Mouse (Mus musculus): ENCODE measurements around the gene Atp6v0a2. TPM values are rescaled to one million over a fixed set of nuclear protein-coding genes. Genes with fewer than 3 reads are reported as not detected.
A peak's percentile ranks its signal among the peaks of the same experiment; 100 is the strongest.
"Not testable (repeated sequence)": the region's sequence is repeated elsewhere in the genome, so short reads cannot be mapped to it uniquely, and the experiment has no call there.

The Atp6v0a2 gene
- 13.1 and 14.3 TPM in 2 replicates for polyA plus RNA-seq (2015; fragmentation: Nextera tagmentation; extraction: Ambion mirVana)

DNA sequence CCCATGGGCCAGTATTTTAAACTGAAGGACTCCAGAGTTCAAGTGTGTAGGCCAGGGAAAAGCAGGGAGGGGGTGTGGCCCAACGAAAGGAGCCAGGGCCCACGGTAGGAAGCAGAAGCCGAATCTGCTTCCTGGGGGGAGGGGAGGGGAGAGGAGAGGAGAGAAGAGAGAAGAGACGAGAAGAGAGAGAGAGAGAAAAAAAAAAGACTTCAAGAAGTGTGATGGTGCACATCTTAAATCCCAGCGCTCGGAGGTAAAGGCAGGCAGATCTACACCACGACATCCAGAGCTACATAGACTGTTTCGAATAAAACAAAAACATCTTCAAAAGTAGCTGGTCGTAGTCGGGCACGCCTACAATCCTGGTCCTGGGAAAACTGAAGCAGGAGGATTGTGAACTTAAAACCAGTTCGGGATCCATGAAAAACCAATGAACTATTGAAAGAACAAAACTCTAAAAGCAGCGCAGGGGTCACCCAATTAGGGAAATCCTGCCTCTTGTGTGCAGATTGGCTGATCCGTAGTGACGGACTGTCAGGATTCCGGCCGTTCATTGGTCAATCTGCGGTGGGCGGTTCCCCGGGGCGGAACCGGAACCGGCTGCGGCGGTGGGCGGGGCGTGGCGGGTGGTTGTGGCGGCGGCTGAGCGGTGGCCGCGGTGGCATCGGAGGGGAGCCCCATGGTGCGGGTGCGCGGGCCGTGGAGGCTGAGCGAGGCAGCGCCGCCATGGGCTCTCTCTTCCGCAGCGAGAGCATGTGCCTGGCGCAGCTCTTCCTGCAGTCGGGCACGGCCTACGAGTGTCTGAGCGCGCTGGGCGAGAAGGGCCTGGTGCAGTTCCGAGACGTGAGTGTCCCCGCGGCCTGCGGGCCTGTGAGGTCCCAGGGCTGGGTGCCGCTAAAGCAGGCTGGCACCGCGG lies at the start of gene Atp6v0a2:
Gene Atp6v0a2 (plus strand): TSS at position 129 of the 916 bp plus-strand sequence.
- Histone ChIP-seq H3K4me1 (replicated peaks) (peaks cover 27% of the 10 kb centered on the region), H3K36me3 (replicated peaks) (peaks cover 3% of the 10 kb centered on the region; the same call in 1 of the 2 replicates), H3K27me3 (no peaks in the 10 kb centered on the region), H3K4me2 (peak within 1 kb of the TSS; percentile 96), H3K4me3 (replicated peaks) (peak within 1 kb of the TSS; percentile 94), H3K9ac (peak within 1 kb of the TSS; percentile 87), H3K9me3 (replicated peaks) (no peaks in the 10 kb centered on the region), H3K27ac (replicated peaks) (peak within 1 kb of the TSS; percentile 77)
- peak; percentile 92 for ATAC-seq (ENCODE audit: insufficient read depth)
- under 1% methylated on average over 58 of the region's 58 CpGs for WGBS (ENCODE audit: insufficient replicate concordance)

DNA sequence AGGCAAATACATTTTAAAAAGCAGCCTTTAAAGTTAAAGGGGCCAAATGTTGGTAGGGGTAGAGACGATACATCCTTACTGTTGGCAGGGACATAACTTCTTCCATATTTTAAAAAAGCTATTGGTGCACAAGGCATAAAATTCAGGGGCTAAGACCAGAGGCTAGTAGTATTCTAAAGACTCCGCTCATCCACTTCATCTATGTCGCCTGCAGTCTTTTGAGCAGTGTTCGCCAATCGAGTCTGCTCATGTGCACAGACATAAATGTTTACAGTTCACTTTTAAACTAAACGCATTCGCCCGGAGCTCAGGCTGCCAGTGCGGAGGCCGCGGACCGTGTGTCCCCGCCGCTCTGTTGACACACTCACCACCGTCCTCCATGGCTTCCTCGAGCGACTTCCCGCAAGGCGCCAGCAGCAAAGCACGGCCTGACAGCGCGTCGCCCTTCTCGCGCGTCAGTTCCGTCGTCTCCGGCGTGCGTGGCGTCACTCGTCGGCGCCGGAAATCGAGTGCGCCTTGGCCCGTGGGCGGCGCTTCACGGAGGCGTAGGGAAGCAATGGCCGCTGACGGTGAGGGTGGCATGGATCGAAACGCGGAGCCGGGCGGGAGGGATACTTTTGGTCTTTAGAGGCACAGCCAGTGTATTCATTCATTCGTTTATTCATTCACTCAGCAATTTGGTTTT lies 49.6 kb upstream of the Atp6v0a2 start, which contains the start of the genes Eif2b1 and Gtf2h3:
Gene Eif2b1 (minus strand): TSS at position 499 of the 685 bp plus-strand sequence.
Gene Gtf2h3 (plus strand): TSS at position 508 of the 685 bp plus-strand sequence.
- WGBS (ENCODE audit: insufficient replicate concordance): 1% methylated on average over 51 of the region's 51 CpGs
- Histone ChIP-seq H3K4me3 (replicated peaks) (peak within 1 kb of the TSS; percentile 73), H3K36me3 (replicated peaks) (peaks cover 42% of the 10 kb centered on the region), H3K27ac (replicated peaks) (peak within 1 kb of the TSS; percentile 36; the same call in 1 of the 2 replicates), H3K9ac (peak within 1 kb of the TSS; percentile 62), H3K27me3 (no peaks in the 10 kb centered on the region), H3K9me3 (replicated peaks) (no peaks in the 10 kb centered on the region), H3K4me1 (replicated peaks) (peaks cover 31% of the 10 kb centered on the region), H3K4me2 (peak within 1 kb of the TSS; percentile 76)
- peak; percentile 87 for ATAC-seq (ENCODE audit: insufficient read depth)

DNA sequence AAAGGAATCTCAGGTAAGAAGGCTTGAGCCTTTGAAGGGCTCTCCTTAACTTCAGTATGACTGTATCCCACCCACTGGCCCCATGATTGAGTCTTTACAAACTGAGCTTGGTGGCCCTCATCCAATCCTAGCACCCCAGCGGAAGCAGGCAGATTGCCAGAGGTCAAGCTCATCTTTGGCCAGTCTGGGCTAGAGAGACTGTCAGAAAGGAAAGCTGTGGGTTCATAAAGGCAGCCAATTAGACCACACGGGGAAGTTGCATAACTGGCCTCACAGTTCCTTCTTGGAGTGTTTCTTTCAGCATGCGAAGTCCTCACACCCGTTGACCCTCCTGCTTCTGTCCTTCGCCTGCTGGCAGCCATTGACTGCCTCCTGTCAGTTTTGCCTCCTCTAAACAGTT lies 45.9 kb upstream of the Atp6v0a2 start:
- H3K27ac ChIP-seq (replicated peaks): no peak overlapping the region
- H3K4me1 ChIP-seq (replicated peaks): peaks cover 28% of the 10 kb centered on the region
- peaks cover 30% of the 10 kb centered on the region for H3K36me3 ChIP-seq (replicated peaks)
- H3K4me2 ChIP-seq: no peak overlapping the region
- no peak overlapping the region for H3K9ac ChIP-seq
- H3K27me3 ChIP-seq: no peaks in the 10 kb centered on the region
- WGBS (ENCODE audit: insufficient replicate concordance): 45% methylated on average over 5 of the region's 5 CpGs
- ATAC-seq (ENCODE audit: insufficient read depth): no peak
- H3K4me3 ChIP-seq (replicated peaks): no peak overlapping the region
- no peaks in the 10 kb centered on the region for H3K9me3 ChIP-seq (replicated peaks)

DNA sequence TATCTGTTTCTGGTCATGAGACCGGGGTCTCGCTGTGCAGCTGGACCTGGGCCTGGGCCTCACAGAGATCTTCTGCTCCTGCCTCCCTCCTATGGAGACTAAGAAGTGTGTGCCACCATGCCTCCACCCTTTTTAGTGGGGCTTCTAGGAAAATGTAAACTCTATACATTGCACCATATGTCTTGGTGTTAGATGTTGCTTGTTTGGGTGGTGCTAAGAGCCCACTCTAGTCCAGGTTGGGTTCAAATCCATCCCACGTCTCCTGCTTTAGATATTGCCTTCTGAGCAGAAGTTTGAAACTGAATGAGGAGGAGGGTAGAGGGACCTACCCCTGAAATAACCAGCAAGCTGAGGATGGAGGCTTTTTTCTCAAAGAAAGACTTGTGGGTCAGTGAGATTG lies 35.6 kb upstream of the Atp6v0a2 start:
- no peaks in the 10 kb centered on the region for H3K9me3 ChIP-seq (replicated peaks)
- H3K4me3 ChIP-seq (replicated peaks): no peak overlapping the region
- no peak overlapping the region for H3K9ac ChIP-seq
- H3K27ac ChIP-seq (replicated peaks): no peak overlapping the region
- no peak overlapping the region for H3K4me2 ChIP-seq
- H3K36me3 ChIP-seq (replicated peaks): peaks cover 32% of the 10 kb centered on the region
- H3K27me3 ChIP-seq: no peaks in the 10 kb centered on the region
- no peaks in the 10 kb centered on the region for H3K4me1 ChIP-seq (replicated peaks)
- WGBS (ENCODE audit: insufficient replicate concordance): 79% methylated on average over 3 of the region's 3 CpGs
- ATAC-seq (ENCODE audit: insufficient read depth): no peak

DNA sequence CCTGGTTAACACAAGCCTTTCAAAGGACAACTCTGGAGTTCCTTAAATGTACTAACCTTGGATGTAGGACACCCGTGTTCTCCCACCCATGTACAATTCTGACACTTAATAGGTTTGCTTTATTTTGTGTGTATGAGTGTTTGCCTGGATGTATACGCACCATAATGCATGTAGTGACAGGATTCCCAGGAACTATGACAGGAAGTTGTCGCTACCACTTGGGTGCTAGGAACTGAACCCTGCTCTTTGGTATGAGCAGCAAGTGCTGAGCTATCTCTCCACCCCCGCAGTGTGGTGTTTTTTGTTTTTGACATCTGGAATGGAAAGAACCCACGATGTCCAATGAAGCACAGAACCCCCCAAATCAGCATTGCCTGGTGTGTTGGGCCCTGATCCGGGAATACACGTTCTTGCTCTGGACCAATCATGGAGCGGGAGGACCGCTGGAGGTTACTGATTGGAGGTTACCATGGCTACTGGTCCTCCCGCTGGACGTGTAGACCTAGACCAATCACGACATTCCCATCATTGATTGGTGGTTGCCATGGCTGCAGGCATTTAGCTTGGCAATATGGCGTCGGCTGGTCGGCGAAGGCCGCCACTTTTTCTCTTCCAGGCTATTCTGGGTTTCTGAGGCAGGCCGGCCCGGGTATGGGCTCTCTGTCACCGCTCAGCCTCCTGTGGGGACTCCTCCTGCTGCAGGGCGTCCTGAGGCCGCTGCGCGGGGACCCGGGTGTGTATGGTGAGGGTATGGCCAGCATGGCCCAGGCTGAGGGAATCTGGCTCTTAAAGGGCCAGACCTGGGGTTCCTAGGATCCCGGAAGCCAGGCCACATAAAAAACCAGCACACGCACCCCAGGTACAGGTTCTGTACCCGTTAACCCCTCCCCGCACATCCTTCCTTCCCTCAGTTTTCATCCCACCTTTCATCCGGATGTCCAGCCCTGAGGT lies 29.9 kb upstream of the Atp6v0a2 start:
- peak overlapping the region; percentile 78 for H3K4me2 ChIP-seq
- 11% methylated on average over 30 of the region's 30 CpGs for WGBS (ENCODE audit: insufficient replicate concordance)
- H3K4me1 ChIP-seq (replicated peaks): peaks cover 12% of the 10 kb centered on the region
- peaks cover 12% of the 10 kb centered on the region for H3K36me3 ChIP-seq (replicated peaks)
- peak overlapping the region; percentile 37 for H3K9ac ChIP-seq
- no peaks in the 10 kb centered on the region for H3K9me3 ChIP-seq (replicated peaks)
- ATAC-seq (ENCODE audit: insufficient read depth): peak; percentile 86
- H3K4me3 ChIP-seq (replicated peaks): peak overlapping the region; percentile 61
- no peaks in the 10 kb centered on the region for H3K27me3 ChIP-seq
- no peak overlapping the region for H3K27ac ChIP-seq (replicated peaks)

DNA sequence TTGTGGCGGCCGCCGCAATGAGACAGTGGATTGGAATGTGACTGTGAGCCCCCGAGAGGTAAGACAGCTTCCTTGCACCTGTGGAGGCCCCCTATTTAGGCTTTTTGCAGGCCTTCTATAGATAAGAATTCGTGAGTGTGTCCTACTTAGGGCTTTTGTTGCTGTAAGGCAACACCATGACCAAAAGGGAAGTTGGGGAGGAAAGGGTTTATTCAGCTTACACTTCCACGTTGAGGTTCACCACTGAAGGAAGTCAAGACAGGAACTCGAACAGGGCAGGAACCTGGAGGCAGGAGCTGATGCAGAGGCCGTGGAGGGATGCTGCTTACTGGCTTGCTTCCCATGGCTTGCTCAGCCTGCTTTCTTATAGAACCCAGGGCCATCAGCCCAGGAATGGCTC lies 28.6 kb upstream of the Atp6v0a2 start:
- H3K4me1 ChIP-seq (replicated peaks): peaks cover 12% of the 10 kb centered on the region
- not testable (repeated sequence) for H3K36me3 ChIP-seq (replicated peaks); H3K27me3 ChIP-seq; ATAC-seq (ENCODE audit: insufficient read depth); H3K4me3 ChIP-seq (replicated peaks); H3K9ac ChIP-seq; H3K27ac ChIP-seq (replicated peaks); H3K4me2 ChIP-seq; H3K9me3 ChIP-seq (replicated peaks)
- 27% methylated on average over 8 of the region's 8 CpGs for whole genome bisulfite sequencing (ENCODE audit: insufficient replicate concordance)

DNA sequence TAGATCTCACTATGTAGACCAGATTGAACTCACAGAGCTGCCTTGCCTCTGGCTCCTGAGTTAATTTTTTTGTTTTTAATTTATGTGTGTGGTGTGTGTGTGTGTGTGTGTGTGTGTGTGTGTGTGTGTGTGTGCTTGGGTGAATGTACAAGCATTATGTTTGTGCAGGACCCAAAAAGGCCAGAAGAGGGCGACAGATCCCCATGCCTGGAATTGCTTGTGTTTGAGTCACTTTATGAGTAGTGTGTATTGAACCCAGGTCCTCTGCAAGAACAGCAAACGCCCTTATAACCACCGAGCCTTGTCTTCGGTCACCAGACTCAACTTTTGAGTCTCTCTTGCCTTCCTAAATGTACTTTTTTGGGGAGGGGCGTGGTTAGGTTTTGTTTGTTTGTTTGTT lies 26.0 kb upstream of the Atp6v0a2 start:
- no peak for ATAC-seq (ENCODE audit: insufficient read depth)
- WGBS (ENCODE audit: insufficient replicate concordance): 40% methylated on average over 5 of the region's 5 CpGs

DNA sequence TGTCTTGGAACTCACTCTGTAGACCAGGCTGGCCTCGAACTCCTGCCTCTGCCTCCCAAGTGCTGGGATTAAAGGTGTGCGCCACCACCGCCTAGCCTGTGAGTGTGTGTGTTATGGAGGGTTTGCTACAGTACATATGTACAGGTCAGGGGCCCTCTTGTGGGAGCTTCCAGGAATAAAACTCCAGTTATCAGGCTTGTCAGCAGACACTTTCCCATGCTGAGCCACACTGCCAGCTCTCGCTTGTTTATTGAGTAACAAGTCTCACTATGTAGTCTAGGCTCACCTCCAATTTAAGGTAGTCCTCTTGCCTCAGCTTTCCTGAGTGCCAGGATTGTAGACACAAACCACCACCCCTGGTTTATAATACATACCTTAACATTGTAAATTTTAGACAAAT lies 24.1 kb upstream of the Atp6v0a2 start:
- 56% methylated on average over 4 of the region's 4 CpGs for whole genome bisulfite sequencing (ENCODE audit: insufficient replicate concordance)
- ATAC-seq (ENCODE audit: insufficient read depth): no peak
- Histone ChIP-seq H3K4me1 (replicated peaks) (0 out of 2 replicates have a peak, but pooled peaks cover 4% of the 10 kb centered on the region), H3K36me3 (replicated peaks) (no peaks in the 10 kb centered on the region), H3K27ac (replicated peaks) (peak overlapping the region; percentile 45; the same call in 1 of the 2 replicates), H3K4me2 (no peak overlapping the region), H3K9me3 (replicated peaks) (no peaks in the 10 kb centered on the region), H3K4me3 (replicated peaks) (no peak overlapping the region), H3K9ac (no peak overlapping the region), H3K27me3 (0 out of 2 replicates have a peak, but pooled peaks cover 4% of the 10 kb centered on the region)

More for the DNA sequence above, 26.0 kb upstream of the Atp6v0a2 start:
- Histone ChIP-seq H3K4me3 (replicated peaks) (no peak overlapping the region), H3K9me3 (replicated peaks) (no peaks in the 10 kb centered on the region), H3K27me3 (no peaks in the 10 kb centered on the region), H3K4me1 (replicated peaks) (peaks cover 16% of the 10 kb centered on the region), H3K27ac (replicated peaks) (no peak overlapping the region), H3K9ac (no peak overlapping the region), H3K36me3 (replicated peaks) (no peaks in the 10 kb centered on the region), H3K4me2 (no peak overlapping the region)

DNA sequence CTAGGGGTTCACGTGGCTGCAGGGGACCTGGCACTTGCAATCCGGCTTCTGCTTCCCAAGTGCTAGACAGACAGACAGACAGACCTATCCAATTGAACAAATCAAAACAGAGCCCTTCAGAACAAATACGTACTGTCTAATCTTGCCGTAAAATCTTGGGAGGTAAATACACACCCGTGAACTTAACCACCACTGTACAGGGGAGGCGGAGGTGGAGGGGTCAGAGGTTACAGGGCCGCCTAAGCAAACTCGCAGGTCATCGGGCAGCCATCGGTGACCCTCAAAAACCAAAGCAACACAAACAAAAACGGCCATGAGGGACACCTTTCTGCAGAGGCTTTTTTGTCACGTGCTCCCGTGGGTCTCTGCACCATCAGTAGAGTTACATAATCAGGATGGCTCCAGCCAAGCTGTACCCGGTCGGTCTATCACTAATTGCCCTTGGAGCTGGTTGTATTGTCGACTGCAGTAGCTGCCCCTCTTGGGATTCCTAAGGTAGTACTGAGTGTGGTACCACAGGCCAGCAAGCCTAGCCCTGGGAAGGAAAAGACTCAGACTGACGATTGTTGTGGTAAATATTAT lies 23.2 kb upstream of the Atp6v0a2 start:
- 64% methylated on average over 17 of the region's 17 CpGs for WGBS (ENCODE audit: insufficient replicate concordance)
- Histone ChIP-seq H3K36me3 (replicated peaks) (no peaks in the 10 kb centered on the region), H3K4me3 (replicated peaks) (no peak overlapping the region), H3K4me2 (no peak overlapping the region), H3K9ac (no peak overlapping the region), H3K4me1 (replicated peaks) (0 out of 2 replicates have a peak, but pooled peaks cover 4% of the 10 kb centered on the region), H3K27me3 (0 out of 2 replicates have a peak, but pooled peaks cover 4% of the 10 kb centered on the region), H3K9me3 (replicated peaks) (no peaks in the 10 kb centered on the region), H3K27ac (replicated peaks) (peak overlapping the region; percentile 45; the same call in 1 of the 2 replicates)
- peak; percentile 83 for ATAC-seq (ENCODE audit: insufficient read depth)

DNA sequence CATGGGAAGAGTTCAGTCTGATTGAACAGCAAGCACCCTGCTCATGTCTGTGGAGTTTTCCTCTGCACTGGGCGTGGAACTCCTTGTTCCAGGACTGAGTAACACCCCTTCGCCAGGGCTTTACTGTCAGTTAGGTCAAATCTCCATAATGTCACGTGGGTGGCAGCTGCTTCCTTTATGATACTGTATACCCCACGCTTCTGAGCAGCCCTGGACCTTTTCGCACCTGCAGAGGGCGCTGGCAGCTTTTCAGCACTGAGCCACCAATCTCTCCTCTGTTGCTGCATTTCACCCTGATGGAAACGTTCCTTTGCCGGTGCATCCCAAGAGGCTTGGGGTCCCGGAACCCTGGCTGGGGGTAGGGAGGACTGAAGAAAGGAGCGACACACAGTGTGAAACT lies 17.4 kb upstream of the Atp6v0a2 start:
- Histone ChIP-seq H3K9ac (no peak overlapping the region), H3K9me3 (replicated peaks) (no peaks in the 10 kb centered on the region), H3K4me2 (no peak overlapping the region), H3K4me1 (replicated peaks) (0 out of 2 replicates have a peak, but pooled peaks cover under 1% of the 10 kb centered on the region), H3K36me3 (replicated peaks) (no peaks in the 10 kb centered on the region), H3K4me3 (replicated peaks) (no peak overlapping the region), H3K27me3 (0 out of 2 replicates have a peak, but pooled peaks cover 4% of the 10 kb centered on the region), H3K27ac (replicated peaks) (no peak overlapping the region)
- WGBS (ENCODE audit: insufficient replicate concordance): 56% methylated on average over 10 of the region's 10 CpGs
- 0 out of 2 replicates have a peak, but pooled peaks have one; percentile 22 for ATAC-seq (ENCODE audit: insufficient read depth)

Measured in liver, embryonic 15.5 days (tissue).